Mouse (Mus musculus) MEL (cell line): ENCODE measurements around the gene Ifit3. TPM values are rescaled to one million over a fixed set of nuclear protein-coding genes. Genes with fewer than 3 reads are reported as not detected.

ENCODE experiments used
- DNase-seq: peaks from one replicate; pipeline ENCODE4 v3.0.0; 2011; ENCODE audit warnings: low read depth, low spot score
- H3K27ac ChIP-seq: 2 replicates; pipeline ENCODE4 v1.5.1; 2012; ENCODE audit warnings: low read depth, mild to moderate bottlenecking, control low read depth, low read length, moderate library complexity; ENCODE audit not compliant: control insufficient read depth
- H3K27me3 ChIP-seq, 2 experiments: fragments of 150-350 bp in 1 of 2; sonication (generic) in 1 of 2; 2 replicates each; pipeline ENCODE4 v1.6.1; 2012; ENCODE audit warnings: low read length in 2 of 2, mild to moderate bottlenecking in 2 of 2, improper control_type of control experiment in 1 of 2, moderate library complexity in 1 of 2; ENCODE audit not compliant: insufficient read depth in 2 of 2, control insufficient read depth in 1 of 2
- H3K36me3 ChIP-seq, 2 experiments: 2 replicates each; pipeline ENCODE4 v1.6.1; 2012 to 2014; ENCODE audit warnings: low read length in 2 of 2, improper control_type of control experiment in 1 of 2, inconsistent platforms in 1 of 2, mild to moderate bottlenecking in 1 of 2; ENCODE audit not compliant: insufficient read depth in 2 of 2, control insufficient read depth in 1 of 2
- H3K4me1 ChIP-seq, 2 experiments: fragments of 150-350 bp in 1 of 2; sonication (generic) in 1 of 2; 2 replicates each; pipeline ENCODE4 v1.6.1; 2012; ENCODE audit warnings: low read length in 2 of 2, improper control_type of control experiment in 1 of 2, mild to moderate bottlenecking in 1 of 2; ENCODE audit not compliant: insufficient read depth in 2 of 2, control insufficient read depth in 1 of 2
- H3K4me3 ChIP-seq, 2 experiments: fragments of 150-350 bp in 1 of 2; sonication (generic) in 1 of 2; 2 replicates each; pipeline ENCODE4 v1.5.1; 2012; ENCODE audit warnings: low read depth in 2 of 2, low read length in 2 of 2, mild to moderate bottlenecking in 2 of 2, moderate library complexity in 2 of 2, control low read depth in 1 of 2, improper control_type of control experiment in 1 of 2; ENCODE audit not compliant: control insufficient read depth in 1 of 2, insufficient read depth in 1 of 2
- H3K79me2 ChIP-seq: 2 replicates; pipeline ENCODE4 v1.6.1; 2012; ENCODE audit warnings: mild to moderate bottlenecking, low read length, moderate library complexity; ENCODE audit not compliant: control insufficient read depth, poor library complexity, insufficient read depth
- H3K9ac ChIP-seq: 2 replicates; pipeline ENCODE4 v1.6.1; 2012; ENCODE audit warnings: low read depth, mild to moderate bottlenecking, control low read depth, low read length, moderate library complexity; ENCODE audit not compliant: control insufficient read depth, poor library complexity, severe bottlenecking
- H3K9me3 ChIP-seq: fragments of 150-350 bp; sonication (generic); replicated peaks from 2 replicates; pipeline ENCODE4 v1.6.1; 2012; ENCODE audit warnings: mild to moderate bottlenecking, low read length, improper control_type of control experiment, moderate library complexity; ENCODE audit not compliant: insufficient read depth
- BHLHE40 ChIP-seq: IDR thresholded peaks from 2 replicates; pipeline ENCODE4 v1.6.1; 2012; ENCODE audit warnings: low read depth, mild to moderate bottlenecking, inconsistent platforms, low read length, improper control_type of control experiment, borderline replicate concordance
- CHD1 ChIP-seq: IDR thresholded peaks from 2 replicates; pipeline ENCODE4 v1.6.1; 2012; ENCODE audit warnings: low read depth, mild to moderate bottlenecking, inconsistent platforms, low read length, improper control_type of control experiment
- CTCF ChIP-seq, 3 experiments: IDR thresholded peaks in 2 of 3; conservative IDR thresholded peaks in 1 of 3; 2 replicates each; pipeline ENCODE4 v1.5.1; 2011 to 2012; ENCODE audit warnings: low read length in 3 of 3, low read depth in 2 of 3, mild to moderate bottlenecking in 2 of 3, improper control_type of control experiment in 1 of 3, inconsistent platforms in 1 of 3, mixed read lengths in 1 of 3, moderate library complexity in 1 of 3; ENCODE audit not compliant: control insufficient read depth in 1 of 3, insufficient read depth in 1 of 3, poor library complexity in 1 of 3, severe bottlenecking in 1 of 3
- ELF1 ChIP-seq: IDR thresholded peaks from 2 replicates; pipeline ENCODE4 v1.6.1; 2014; ENCODE audit warnings: low read depth, mild to moderate bottlenecking, inconsistent platforms, low read length, improper control_type of control experiment, moderate library complexity
- MAX ChIP-seq: IDR thresholded peaks from 2 replicates; pipeline ENCODE4 v1.6.1; 2011; ENCODE audit warnings: low read length, improper control_type of control experiment
- MAZ ChIP-seq: IDR thresholded peaks from 2 replicates; pipeline ENCODE4 v1.6.1; 2012; ENCODE audit warnings: low read depth, mild to moderate bottlenecking, inconsistent platforms, low read length, improper control_type of control experiment
- MYB ChIP-seq: IDR thresholded peaks from 2 replicates; pipeline ENCODE4 v1.6.1; 2011; ENCODE audit warnings: mild to moderate bottlenecking, low read depth, low read length, improper control_type of control experiment
- MYC ChIP-seq: IDR thresholded peaks from 2 replicates; pipeline ENCODE4 v1.6.1; 2011; ENCODE audit warnings: low read depth, mild to moderate bottlenecking, low read length, improper control_type of control experiment, moderate library complexity
- NELFE ChIP-seq: IDR thresholded peaks from 2 replicates; pipeline ENCODE4 v1.6.1; 2011; ENCODE audit warnings: low read depth, low read length, improper control_type of control experiment
- RAD21 ChIP-seq: IDR thresholded peaks from 2 replicates; pipeline ENCODE4 v1.6.1; 2011; ENCODE audit warnings: mild to moderate bottlenecking, low read depth, low read length, improper control_type of control experiment
- RCOR1 ChIP-seq: IDR thresholded peaks from 2 replicates; pipeline ENCODE4 v1.6.1; 2012; ENCODE audit warnings: low read depth, mild to moderate bottlenecking, inconsistent platforms, low read length, improper control_type of control experiment
- SIN3A ChIP-seq: IDR thresholded peaks from 2 replicates; pipeline ENCODE4 v1.6.1; 2012; ENCODE audit warnings: low read length, improper control_type of control experiment, inconsistent platforms
- SMC3 ChIP-seq: IDR thresholded peaks from 2 replicates; pipeline ENCODE4 v1.6.1; 2011; ENCODE audit warnings: low read depth, low read length, improper control_type of control experiment
- TBP ChIP-seq: IDR thresholded peaks from 2 replicates; pipeline ENCODE4 v1.8.0; 2011; ENCODE audit warnings: low read depth, low read length, improper control_type of control experiment
- USF1 ChIP-seq: IDR thresholded peaks from 2 replicates; pipeline ENCODE4 v1.6.1; 2014; ENCODE audit warnings: low read depth, mild to moderate bottlenecking, inconsistent platforms, low read length, improper control_type of control experiment, moderate library complexity
- USF2 ChIP-seq, 2 experiments: IDR thresholded peaks; 2 replicates each; pipeline ENCODE4 v1.6.1; 2011 to 2012; ENCODE audit warnings: improper control_type of control experiment in 2 of 2, low read length in 2 of 2, borderline replicate concordance in 1 of 2, inconsistent platforms in 1 of 2, low read depth in 1 of 2, mild to moderate bottlenecking in 1 of 2; ENCODE audit not compliant: insufficient read depth in 1 of 2
- ZNF384 ChIP-seq: IDR thresholded peaks from 2 replicates; pipeline ENCODE4 v1.6.1; 2012; ENCODE audit warnings: low read depth, mild to moderate bottlenecking, inconsistent platforms, low read length, improper control_type of control experiment
- polyA plus RNA-seq, 2 experiments: library from polyadenylated mRNA; stranded (reverse) in 1 of 2; unstranded in 1 of 2; fragments of >175 nt in 1 of 2; fragments of >200 nt in 1 of 2; gene quantifications; 2 replicates each; pipeline versions ENCODE4 v1.2.1 to v1.2.4; 2012; ENCODE audit warnings: low replicate concordance in 2 of 2, low read depth in 1 of 2; ENCODE audit not compliant: insufficient read length in 2 of 2, insufficient read depth in 1 of 2, missing spikeins in 1 of 2
- total RNA-seq: library from RNA; depleted of rRNA; stranded (reverse); fragments of 300-350 nt; gene quantifications from 2 replicates; pipeline ENCODE4 v1.2.3, GENCODE M21; 2012

Gene Ifit3
- total and polyA plus RNA-seq, 3 experiments, result 0.10 TPM; not detected in 2

DNA sequence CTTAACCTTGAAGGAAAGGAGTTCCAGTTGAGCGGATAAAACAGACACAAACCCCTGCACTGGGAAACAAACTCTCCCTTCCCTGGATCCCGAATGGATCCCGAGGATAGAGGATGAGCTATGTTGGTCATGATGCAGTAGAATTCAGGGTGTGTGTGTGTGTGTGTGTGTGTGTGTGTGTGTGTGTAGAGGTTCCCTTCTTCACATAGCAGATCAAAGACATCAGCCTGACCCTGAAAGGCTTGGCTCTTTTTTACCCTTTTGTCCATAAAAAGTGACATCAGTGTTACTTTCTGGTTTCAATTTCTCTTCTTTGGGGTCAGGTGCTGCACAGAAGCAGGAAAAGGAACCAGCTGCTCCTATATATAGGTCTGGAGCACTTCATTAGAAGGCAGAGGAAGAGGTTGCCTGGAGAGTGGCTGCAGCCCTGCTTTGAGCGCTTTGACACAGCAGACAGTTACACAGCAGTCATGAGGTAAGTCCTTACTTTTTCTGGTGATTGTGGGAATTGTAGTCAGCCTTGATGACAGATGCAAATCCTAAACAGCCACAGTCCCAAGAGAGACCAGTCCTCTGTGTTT lies 13.3 kb upstream of the Ifit3 start:
- Histone ChIP-seq H3K9me3 (no peaks in the 10 kb centered on the region), H3K27ac (no peak overlapping the region), H3K27me3 (peaks cover 1 to 3% of the 10 kb centered on the region in 2 experiments; a peak in 2 of 4 replicates), H3K4me3 (no peak overlapping the region), H3K79me2 (no peaks in the 10 kb centered on the region), H3K9ac (no peak overlapping the region), H3K36me3 (no peaks in the 10 kb centered on the region), H3K4me1 (no peaks in the 10 kb centered on the region)
- no peak for DNase-seq
- TF ChIP-seq TBP, result no peak
- no peak for TF ChIP-seq RCOR1
- TF ChIP-seq ELF1, result no peak
- no peak for TF ChIP-seq ZNF384
- TF ChIP-seq MAX, result no peak
- no peak for TF ChIP-seq BHLHE40
- no peak for TF ChIP-seq USF1
- no peak for TF ChIP-seq MAZ
- no peak for TF ChIP-seq CTCF (IDR thresholded peaks at IDR 0.05 in 2 of 3, conservative IDR thresholded peaks at IDR 0.05 in 1 of 3; ENCODE audit: control insufficient read depth in 1 of 3, insufficient read depth in 1 of 3, low read depth in 2 of 3, low read length in 3 of 3, poor library complexity in 1 of 3, severe bottlenecking in 1 of 3)
- no peak for TF ChIP-seq USF2 (IDR thresholded peaks at IDR 0.05; ENCODE audit: borderline replicate concordance in 1 of 2, insufficient read depth in 1 of 2, low read depth in 1 of 2, low read length in 2 of 2)
- no peak for TF ChIP-seq CHD1

DNA sequence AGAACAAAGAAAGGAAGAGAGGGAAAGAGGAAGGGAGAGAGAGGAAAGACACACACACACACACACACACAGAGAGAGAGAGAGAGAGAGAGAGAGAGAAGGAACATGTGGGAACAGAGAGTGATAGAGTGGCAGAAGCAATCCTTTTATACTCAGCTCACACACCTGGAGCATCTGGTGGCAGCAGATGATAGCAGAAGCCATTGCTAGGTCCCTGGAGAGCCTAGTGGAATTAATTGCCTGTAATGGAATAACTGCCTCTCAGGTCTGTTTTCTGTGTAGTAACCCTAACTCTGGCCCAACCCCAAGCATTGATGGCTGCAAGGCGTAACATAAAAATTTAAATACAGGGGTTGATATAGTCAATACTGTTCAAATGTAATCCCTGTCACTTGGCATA lies 12.3 kb upstream of the Ifit3 start:
- no peak overlapping the region for H3K4me3 ChIP-seq
- no peaks in the 10 kb centered on the region for H3K4me1 ChIP-seq

DNA sequence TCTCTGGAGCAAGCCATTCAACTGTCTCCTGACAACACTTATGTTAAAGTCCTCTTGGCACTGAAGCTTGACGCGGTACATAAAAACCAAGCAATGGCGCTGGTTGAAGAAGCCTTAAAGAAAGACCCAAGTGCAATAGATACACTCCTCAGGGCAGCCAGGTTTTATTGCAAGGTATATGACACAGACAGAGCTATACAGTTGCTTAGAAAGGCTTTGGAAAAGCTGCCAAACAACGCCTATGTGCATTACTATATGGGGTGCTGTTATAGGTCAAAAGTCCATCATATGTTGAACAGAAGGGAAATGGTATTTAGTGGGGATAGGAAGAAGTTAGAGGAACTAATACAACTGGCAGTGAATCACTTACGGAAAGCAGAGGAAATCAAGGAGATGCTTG lies 9.7 kb upstream of the Ifit3 start:
- Histone ChIP-seq H3K36me3 (no peaks in the 10 kb centered on the region), H3K4me1 (no peaks in the 10 kb centered on the region), H3K27me3 (peaks cover 1 to 3% of the 10 kb centered on the region in 2 experiments; a peak in 2 of 4 replicates), H3K27ac (no peak overlapping the region), H3K4me3 (no peak overlapping the region), H3K9me3 (no peaks in the 10 kb centered on the region), H3K79me2 (no peaks in the 10 kb centered on the region), H3K9ac (no peak overlapping the region)
- no peak for DNase-seq
- no peak for TF ChIP-seq MYB

More for the DNA sequence above, 12.3 kb upstream of the Ifit3 start:
- no peaks in the 10 kb centered on the region for H3K36me3 ChIP-seq
- H3K27ac ChIP-seq, result no peak overlapping the region
- H3K79me2 ChIP-seq, result no peaks in the 10 kb centered on the region
- TF ChIP-seq MAX (no peak), SIN3A (no peak), ELF1 (no peak), RAD21 (no peak), NELFE (no peak), SMC3 (no peak), MYC (no peak)
- H3K9me3 ChIP-seq, result no peaks in the 10 kb centered on the region
- DNase-seq, result no peak
- peaks cover 2 to 3% of the 10 kb centered on the region in 2 experiments; a peak in 2 of 4 replicates for H3K27me3 ChIP-seq
- H3K9ac ChIP-seq, result no peak overlapping the region
